Mouse (Mus musculus) testis, adult 2 months (tissue): Measurements from ENCODE around the gene Ptpn14. TPM values are rescaled to one million over a fixed set of nuclear protein-coding genes. Genes with fewer than 3 reads are reported as not detected.
A peak's percentile ranks its signal among the peaks of the same experiment; 100 is the strongest.

ENCODE experiments used
- H3K27ac ChIP-seq: fragments of 200-500 bp; 2 replicates; pipeline ENCODE4 v1.5.1; 2012; ENCODE audit warnings: low read depth, low read length; ENCODE audit not compliant: control insufficient read depth, insufficient read depth
- H3K27me3 ChIP-seq: fragments of 200-500 bp; 2 replicates; pipeline ENCODE4 v1.6.1; 2012; ENCODE audit warnings: mild to moderate bottlenecking, low read length, moderate library complexity; ENCODE audit not compliant: control insufficient read depth, insufficient read depth
- H3K36me3 ChIP-seq: fragments of 200-500 bp; 2 replicates; pipeline ENCODE4 v1.6.1; 2012; ENCODE audit warnings: mild to moderate bottlenecking, low read length; ENCODE audit not compliant: control insufficient read depth, insufficient read depth
- H3K4me1 ChIP-seq: fragments of 200-500 bp; 2 replicates; pipeline ENCODE4 v1.6.1; 2012; ENCODE audit warnings: low read length; ENCODE audit not compliant: control insufficient read depth, insufficient read depth
- H3K4me3 ChIP-seq: fragments of 200-500 bp; 2 replicates; pipeline ENCODE4 v1.5.1; 2012; ENCODE audit warnings: low read depth, mild to moderate bottlenecking, low read length, moderate library complexity, mixed read lengths; ENCODE audit not compliant: control insufficient read depth
- CTCF ChIP-seq: fragments of 200-500 bp; IDR thresholded peaks from 2 replicates; pipeline ENCODE4 v1.5.1; 2012; ENCODE audit warnings: low read depth, mild to moderate bottlenecking, inconsistent platforms, low read length, moderate library complexity; ENCODE audit not compliant: control insufficient read depth, insufficient read depth, insufficient replicate concordance
- POLR2A ChIP-seq: fragments of 200-500 bp; IDR thresholded peaks from 2 replicates; pipeline ENCODE4 v1.6.1; 2012; ENCODE audit warnings: low read depth, mild to moderate bottlenecking, inconsistent platforms, low read length, moderate library complexity; ENCODE audit not compliant: control insufficient read depth
- polyA plus RNA-seq: library from polyadenylated mRNA; depleted of rRNA; stranded (reverse); fragments of >200 nt; gene quantifications from 2 replicates; pipeline ENCODE4 v1.2.3, GENCODE M21; 2012

Gene Ptpn14
- polyA plus RNA-seq, 1 experiment = 3.3 TPM

- no peaks in the 10 kb centered on the region for H3K36me3 ChIP-seq
- H3K27ac ChIP-seq = no peak overlapping the region
- no peak overlapping the region; the same call in 1 of the 2 replicates for H3K4me3 ChIP-seq
- TF ChIP-seq CTCF = peak; percentile 39; the same call in 1 of the 2 replicates
- no peak for TF ChIP-seq POLR2A
- H3K4me1 ChIP-seq = no peaks in the 10 kb centered on the region; the same call in 1 of the 2 replicates
- no peaks in the 10 kb centered on the region for H3K27me3 ChIP-seq
Observed at GRCm38 (mm10) chr1:189882886-189883285, 154.8 kb downstream of the Ptpn14 start.

GRCm38 (mm10) chr1:189883531-189884170 is 155.6 kb downstream of the Ptpn14 start:
- TF ChIP-seq CTCF (peak; percentile 41; the same call in 1 of the 2 replicates), POLR2A (no peak)
- peak overlapping the region; percentile 3; the same call in 1 of the 2 replicates for H3K4me3 ChIP-seq
- H3K4me1 ChIP-seq = no peaks in the 10 kb centered on the region; the same call in 1 of the 2 replicates
- H3K27me3 ChIP-seq = no peaks in the 10 kb centered on the region
- no peaks in the 10 kb centered on the region for H3K36me3 ChIP-seq
- no peak overlapping the region for H3K27ac ChIP-seq

DNA sequence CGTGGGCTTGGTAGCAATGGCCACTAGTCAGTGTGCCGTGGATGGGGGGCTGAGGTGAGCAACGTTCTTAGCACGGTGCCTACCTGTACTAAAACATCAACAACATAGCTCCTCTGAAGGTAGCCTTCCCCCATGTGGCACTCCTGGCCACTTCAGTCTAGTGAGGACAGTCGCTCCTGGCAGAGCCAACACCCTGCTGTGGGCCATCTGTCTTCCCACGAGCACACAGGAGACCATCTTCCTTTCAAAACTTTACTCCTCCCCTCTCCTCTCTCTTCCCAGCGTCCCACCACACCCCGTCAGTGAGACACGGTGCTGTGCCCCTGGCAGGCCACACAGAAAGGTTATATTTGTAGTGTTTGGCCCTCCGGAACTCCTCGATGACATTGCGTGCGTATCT is 156.9 kb downstream of the Ptpn14 start:
- no peak overlapping the region for H3K27ac ChIP-seq

DNA sequence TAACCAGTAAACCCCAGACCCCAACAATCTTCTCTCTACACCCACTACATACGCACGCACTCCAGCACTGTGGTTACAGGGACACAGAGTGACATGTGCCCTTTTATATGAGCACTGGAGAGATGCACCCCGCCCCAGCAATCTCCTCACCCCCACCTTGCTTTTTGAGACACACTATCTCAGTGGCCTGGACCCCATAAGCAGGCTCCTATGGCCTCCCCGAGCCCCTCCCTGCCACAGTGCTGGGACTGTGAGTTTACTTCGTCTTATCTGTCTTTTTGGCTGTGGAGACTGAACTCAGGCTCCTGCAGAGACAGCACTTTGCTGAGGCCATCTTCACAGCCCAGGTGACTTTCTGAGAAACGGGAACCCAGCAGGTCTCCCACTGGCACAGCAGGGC is 157.9 kb downstream of the Ptpn14 start:
- Histone ChIP-seq H3K4me3 (no peak overlapping the region), H3K4me1 (no peaks in the 10 kb centered on the region; the same call in 1 of the 2 replicates), H3K36me3 (no peaks in the 10 kb centered on the region), H3K27me3 (no peaks in the 10 kb centered on the region), H3K27ac (no peak overlapping the region)
- TF ChIP-seq CTCF (no peak), POLR2A (no peak)

More for the DNA sequence above, 156.9 kb downstream of the Ptpn14 start:
- no peaks in the 10 kb centered on the region; the same call in 1 of the 2 replicates for H3K4me1 ChIP-seq
- H3K27me3 ChIP-seq = no peaks in the 10 kb centered on the region
- H3K36me3 ChIP-seq = no peaks in the 10 kb centered on the region
- TF ChIP-seq CTCF (no peak), POLR2A (no peak)
- H3K4me3 ChIP-seq = no peak overlapping the region

- Histone ChIP-seq H3K27me3 (no peaks in the 10 kb centered on the region), H3K27ac (no peak overlapping the region), H3K4me3 (no peak overlapping the region), H3K4me1 (no peaks in the 10 kb centered on the region; the same call in 1 of the 2 replicates), H3K36me3 (no peaks in the 10 kb centered on the region)
- TF ChIP-seq CTCF (peak; percentile 63; the same call in 1 of the 2 replicates), POLR2A (no peak)
Observed at GRCm38 (mm10) chr1:189887518-189887917, 159.4 kb downstream of the Ptpn14 start.

- Histone ChIP-seq H3K4me1 (no peaks in the 10 kb centered on the region; the same call in 1 of the 2 replicates), H3K36me3 (no peaks in the 10 kb centered on the region), H3K27me3 (no peaks in the 10 kb centered on the region), H3K4me3 (no peak overlapping the region), H3K27ac (no peak overlapping the region)
- TF ChIP-seq POLR2A (no peak), CTCF (no peak)
Observed at GRCm38 (mm10) chr1:189888749-189889148, 160.7 kb downstream of the Ptpn14 start.

- Histone ChIP-seq H3K4me3 (no peak overlapping the region), H3K36me3 (no peaks in the 10 kb centered on the region), H3K27me3 (no peaks in the 10 kb centered on the region), H3K4me1 (peaks cover 2% of the 10 kb centered on the region; the same call in 1 of the 2 replicates), H3K27ac (no peak overlapping the region)
- TF ChIP-seq CTCF (no peak), POLR2A (no peak)
Observed at GRCm38 (mm10) chr1:189894191-189894590, 166.1 kb downstream of the Ptpn14 start.

DNA sequence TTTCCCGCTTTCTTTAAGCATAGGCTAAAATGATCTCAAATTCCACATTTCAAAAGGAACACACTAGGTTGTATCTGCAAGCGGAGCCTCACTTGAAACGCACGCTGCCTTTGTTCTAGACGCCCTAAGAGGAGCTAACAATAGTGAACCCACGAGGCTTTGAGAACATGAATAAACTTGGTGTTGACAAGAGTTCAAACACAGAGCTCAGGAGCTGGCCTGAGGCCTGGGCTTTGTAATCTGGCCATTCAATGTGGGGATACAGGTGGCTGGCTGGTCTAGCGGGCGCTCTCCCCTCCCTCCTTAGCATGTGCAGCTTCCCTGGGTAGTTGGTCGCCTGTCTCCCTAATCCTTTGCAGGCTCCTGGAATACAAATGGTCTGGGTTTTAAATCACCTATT is 169.8 kb downstream of the Ptpn14 start:
- H3K27ac ChIP-seq = no peak overlapping the region

More for the DNA sequence above, 169.8 kb downstream of the Ptpn14 start:
- no peak for TF ChIP-seq CTCF
- no peak for TF ChIP-seq POLR2A
- peaks cover 2% of the 10 kb centered on the region; the same call in 1 of the 2 replicates for H3K4me1 ChIP-seq
- no peak overlapping the region for H3K4me3 ChIP-seq
- H3K27me3 ChIP-seq = no peaks in the 10 kb centered on the region
- H3K36me3 ChIP-seq = no peaks in the 10 kb centered on the region
